In the genomic region with DNA sequence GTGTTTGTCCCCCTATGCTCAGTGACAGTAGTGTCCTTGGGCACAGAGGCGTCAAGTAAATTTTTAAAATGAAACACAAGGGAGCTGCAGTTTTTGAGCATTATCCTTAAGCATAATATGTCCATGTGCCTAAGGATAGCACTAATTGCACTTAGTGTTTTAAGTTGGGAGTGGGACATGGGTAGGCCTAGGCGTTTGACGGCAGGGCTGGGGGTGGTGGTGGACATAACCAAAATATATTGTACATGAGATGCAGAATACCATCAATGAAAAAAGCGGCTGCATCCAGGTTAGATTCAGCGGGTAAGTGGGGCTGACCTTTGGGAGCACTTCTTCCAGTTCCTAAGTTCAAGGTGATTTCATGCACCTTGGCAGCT, we compare ENCODE assay signal across 8 mouse cellular contexts. TPM values are rescaled to one million over a fixed set of nuclear protein-coding genes. Genes with fewer than 3 reads are reported as not detected.
DNase-seq lines count a peak whose midpoint lies in the region; ATAC-seq and TF ChIP-seq lines count a peak whose summit lies in the region.

No protein-coding gene starts in this region.

- H3K27ac ChIP-seq in kidney, embryonic 16.5 days (ENCODE audit: low read length): peak overlapping the region; percentile 82
- peak overlapping the region; percentile 97 for H3K27ac ChIP-seq in bone marrow, adult 2 months (ENCODE audit: control insufficient read depth, insufficient read depth, low read depth, low read length, poor library complexity)
- H3K27ac ChIP-seq in hindbrain, embryonic 12.5 days: peak overlapping the region; percentile 68
- H3K27ac ChIP-seq in midbrain, embryonic 14.5 days (replicated peaks; ENCODE audit: low read depth, low read length): peak overlapping the region; percentile 65

- H3K36me3 ChIP-seq in kidney, embryonic 16.5 days (ENCODE audit: insufficient read depth, low read length): peaks cover 17% of the 10 kb centered on the region
- H3K36me3 ChIP-seq in hindbrain, embryonic 12.5 days: peaks cover 13% of the 10 kb centered on the region
- H3K36me3 ChIP-seq in midbrain, embryonic 14.5 days (ENCODE audit: control insufficient read depth, insufficient read depth, low read length): peaks cover 13% of the 10 kb centered on the region

- H3K4me3 ChIP-seq in kidney, embryonic 16.5 days (ENCODE audit: low read length): peak overlapping the region; percentile 74
- peak overlapping the region; percentile 79 for H3K4me3 ChIP-seq in bone marrow, adult 2 months (replicated peaks; ENCODE audit: control insufficient read depth, low read depth, low read length)
- peak overlapping the region; percentile 64 for H3K4me3 ChIP-seq in hindbrain, embryonic 12.5 days
- H3K4me3 ChIP-seq in midbrain, embryonic 14.5 days (replicated peaks; ENCODE audit: low read depth, low read length): peak overlapping the region; percentile 58

- TF ChIP-seq CTCF in bone marrow, adult 2 months (IDR thresholded peaks at IDR 0.05; ENCODE audit: control insufficient read depth, insufficient read depth, low read length): no peak

- no peak for TF ChIP-seq POLR2A in bone marrow, adult 2 months (IDR thresholded peaks at IDR 0.05; ENCODE audit: borderline replicate concordance, control insufficient read depth, low read depth, low read length)

- peak overlapping the region; percentile 74 for H3K4me2 ChIP-seq in kidney, embryonic 16.5 days (replicated peaks; ENCODE audit: low read depth, low read length)
- peak overlapping the region; percentile 73 for H3K4me2 ChIP-seq in hindbrain, embryonic 12.5 days (replicated peaks)
- H3K4me2 ChIP-seq in midbrain, embryonic 14.5 days (ENCODE audit: low read length): peak overlapping the region; percentile 69

- WGBS in kidney, embryonic 16.5 days: 9% methylated on average over 5 of the region's 5 CpGs
- 7% methylated on average over 5 of the region's 5 CpGs for WGBS in bone marrow, adult 2 months
- 15% methylated on average over 5 of the region's 5 CpGs for WGBS in hindbrain, embryonic 12.5 days
- 12% methylated on average over 5 of the region's 5 CpGs for WGBS in midbrain, embryonic 14.5 days

- ATAC-seq in kidney, embryonic 16.5 days (ENCODE audit: low FRiP score, low TSS enrichment): peak; percentile 23
- ATAC-seq in hindbrain, embryonic 12.5 days (ENCODE audit: low FRiP score): peak; percentile 59
- ATAC-seq in midbrain, embryonic 14.5 days (ENCODE audit: low FRiP score, low TSS enrichment): peak; percentile 44; the same call in 1 of the 2 replicates

- intact Hi-C loops in left cerebral cortex, postnatal 10 days (cut with DNase I): no loop called here

- no peaks in the 10 kb centered on the region for H3K9me3 ChIP-seq in kidney, embryonic 16.5 days (ENCODE audit: low read length)
- H3K9me3 ChIP-seq in hindbrain, embryonic 12.5 days (replicated peaks): no peaks in the 10 kb centered on the region
- no peaks in the 10 kb centered on the region for H3K9me3 ChIP-seq in midbrain, embryonic 14.5 days (ENCODE audit: control insufficient read depth, low read length)

- no peak for DNase-seq in kidney, adult 18-20 months
- DNase-seq in midbrain, embryonic 14.5 days: no peak
- DNase-seq in left cerebral cortex, postnatal 10 days (ENCODE audit: extremely low spot score in 1 of 2, low spot score in 2 of 2): no peak
- DNase-seq in layer of hippocampus, adult 9-10 months (ENCODE audit: low spot score): no peak
- no peak for DNase-seq in urinary bladder, postnatal 14 days (ENCODE audit: low spot score)

- H3K9ac ChIP-seq in kidney, embryonic 16.5 days (replicated peaks; ENCODE audit: low read length): peak overlapping the region; percentile 84
- H3K9ac ChIP-seq in hindbrain, embryonic 12.5 days: peak overlapping the region; percentile 73
- peak overlapping the region; percentile 72 for H3K9ac ChIP-seq in midbrain, embryonic 14.5 days (replicated peaks; ENCODE audit: low read length)

- no peaks in the 10 kb centered on the region for H3K27me3 ChIP-seq in kidney, embryonic 16.5 days (ENCODE audit: insufficient read depth, low read length)
- H3K27me3 ChIP-seq in hindbrain, embryonic 12.5 days: no peaks in the 10 kb centered on the region
- no peaks in the 10 kb centered on the region for H3K27me3 ChIP-seq in midbrain, embryonic 14.5 days (ENCODE audit: control insufficient read depth, insufficient read depth, low read length)

- peaks cover 27% of the 10 kb centered on the region for H3K4me1 ChIP-seq in kidney, embryonic 16.5 days (ENCODE audit: insufficient read depth, low read length)
- peaks cover 1% of the 10 kb centered on the region; the same call in 1 of the 2 replicates for H3K4me1 ChIP-seq in bone marrow, adult 2 months (ENCODE audit: control insufficient read depth, insufficient read depth, low read length)
- H3K4me1 ChIP-seq in hindbrain, embryonic 12.5 days: peaks cover 14% of the 10 kb centered on the region
- H3K4me1 ChIP-seq in midbrain, embryonic 14.5 days (ENCODE audit: control insufficient read depth, insufficient read depth, low read length): no peaks in the 10 kb centered on the region

RNA-seq across cellular contexts. Expression of a gene that starts 0.5 kb away (rescaled TPM):
- 65.2 and 71.0 TPM in 2 replicates for polyA plus RNA-seq in kidney, embryonic 16.5 days (2015; fragmentation: Nextera tagmentation; extraction: Ambion mirVana)
- polyA plus RNA-seq in bone marrow, adult 2 months (2011; ENCODE audit: insufficient read depth, insufficient read length, low replicate concordance, missing spikeins): 29.0 and 47.1 TPM in 2 replicates
- polyA plus RNA-seq in hindbrain, embryonic 12.5 days (2016; fragmentation: Nextera tagmentation; extraction: Ambion mirVana): 45.4 and 52.6 TPM in 2 replicates
- 44.5 and 45.7 TPM in 2 replicates for polyA plus RNA-seq in midbrain, embryonic 14.5 days (2014; fragmentation: Nextera tagmentation; extraction: Ambion mirVana)
- total RNA-seq in left cerebral cortex, postnatal 10 days (2021): 10 to 100 TPM; 31.6 to 34.6 TPM

RNA-seq across cellular contexts. Expression of a gene that starts 0.5 kb away (rescaled TPM):
- 23.8 and 29.0 TPM in 2 replicates for polyA plus RNA-seq in kidney, embryonic 16.5 days (2015; fragmentation: Nextera tagmentation; extraction: Ambion mirVana)
- polyA plus RNA-seq in bone marrow, adult 2 months (2011; ENCODE audit: insufficient read depth, insufficient read length, low replicate concordance, missing spikeins): 10.0 and 29.6 TPM in 2 replicates
- polyA plus RNA-seq in hindbrain, embryonic 12.5 days (2016; fragmentation: Nextera tagmentation; extraction: Ambion mirVana): 20.8 and 21.4 TPM in 2 replicates
- polyA plus RNA-seq in midbrain, embryonic 14.5 days (2014; fragmentation: Nextera tagmentation; extraction: Ambion mirVana): 9.2 and 14.7 TPM in 2 replicates
- 10 to 100 TPM; 10.6 to 12.3 TPM for total RNA-seq in left cerebral cortex, postnatal 10 days (2021)

RNA-seq across cellular contexts. Expression of a gene that starts 43.8 kb away (rescaled TPM):
- polyA plus RNA-seq in kidney, embryonic 16.5 days (2015; fragmentation: Nextera tagmentation; extraction: Ambion mirVana): 17.9 and 19.0 TPM in 2 replicates
- polyA plus RNA-seq in bone marrow, adult 2 months (2011; ENCODE audit: insufficient read depth, insufficient read length, low replicate concordance, missing spikeins): 2.9 and 7.6 TPM in 2 replicates
- 18.1 and 19.3 TPM in 2 replicates for polyA plus RNA-seq in hindbrain, embryonic 12.5 days (2016; fragmentation: Nextera tagmentation; extraction: Ambion mirVana)
- 12.7 and 17.5 TPM in 2 replicates for polyA plus RNA-seq in midbrain, embryonic 14.5 days (2014; fragmentation: Nextera tagmentation; extraction: Ambion mirVana)
- total RNA-seq in left cerebral cortex, postnatal 10 days (2021): 1 to 10 TPM; 9.3 to 9.4 TPM

RNA-seq across cellular contexts. Expression of a gene that starts 50.6 kb away (rescaled TPM):
- 2.2 and 3.9 TPM in 2 replicates for polyA plus RNA-seq in kidney, embryonic 16.5 days (2015; fragmentation: Nextera tagmentation; extraction: Ambion mirVana)
- 0.45 TPM in 1 of 2 replicates, not detected in the other for polyA plus RNA-seq in bone marrow, adult 2 months (2011; ENCODE audit: insufficient read depth, insufficient read length, low replicate concordance, missing spikeins)
- 0.45 and 0.77 TPM in 2 replicates for polyA plus RNA-seq in hindbrain, embryonic 12.5 days (2016; fragmentation: Nextera tagmentation; extraction: Ambion mirVana)
- polyA plus RNA-seq in midbrain, embryonic 14.5 days (2014; fragmentation: Nextera tagmentation; extraction: Ambion mirVana): 0.11 and 0.14 TPM in 2 replicates
- total RNA-seq in left cerebral cortex, postnatal 10 days (2021): under 1 TPM; 0.26 to 0.43 TPM
